Mouse (Mus musculus): Measurements from ENCODE around the gene Gm20388. TPM values are rescaled to one million over a fixed set of nuclear protein-coding genes. Genes with fewer than 3 reads are reported as not detected.

Gene Gm20388
- total RNA-seq, 2 experiments from 2014 or later: 2.4 to 2.6 TPM

DNA sequence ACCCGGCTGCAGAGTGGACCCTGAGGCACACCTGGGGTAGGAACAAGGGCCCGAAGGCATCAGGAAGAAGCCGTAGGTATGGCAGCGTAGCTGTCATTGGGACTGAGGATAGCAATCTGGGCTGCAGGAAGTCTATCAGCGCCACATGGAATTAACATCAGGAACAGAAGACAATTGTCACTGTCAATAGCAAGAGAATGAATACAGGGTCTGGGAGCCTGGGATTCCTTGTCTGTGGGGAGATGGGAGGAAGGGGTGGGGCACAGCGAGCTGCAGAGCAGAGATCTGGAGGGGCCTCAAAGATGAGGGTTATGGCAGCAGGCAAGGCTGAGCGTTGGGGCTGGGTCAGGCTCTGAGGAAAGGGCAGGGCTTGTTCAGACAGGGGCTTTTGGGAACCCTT is 903.2 kb downstream of the Gm20388 start:
- intact Hi-C loops (cut with DNase I): no loop called here
- Histone ChIP-seq H3K27ac (no peak overlapping the region), H3K4me3 (no peak overlapping the region)
- DNase-seq (ENCODE audit: extremely low spot score in 1 of 2, low spot score in 2 of 2): no peak
- TF ChIP-seq CTCF (IDR thresholded peaks at IDR 0.05): no peak

DNA sequence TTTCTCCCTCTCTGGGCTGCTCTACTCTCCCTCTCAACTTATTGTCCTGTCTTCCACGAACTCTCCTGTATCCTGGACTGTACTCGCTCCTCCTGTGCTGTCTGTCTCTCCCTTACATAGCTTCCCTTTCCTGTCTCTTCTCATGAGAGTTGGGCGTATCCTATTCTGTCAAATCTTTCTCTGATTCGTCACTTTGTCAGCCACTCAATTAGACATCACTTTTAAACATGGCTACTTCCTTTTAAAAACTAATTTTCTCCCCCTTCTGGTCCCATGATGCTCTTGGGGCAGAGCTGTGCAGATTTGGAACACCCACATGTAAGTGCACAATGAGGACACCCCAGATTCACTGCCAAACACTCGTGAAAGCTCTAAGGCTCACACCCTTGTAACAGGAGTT is 905.7 kb downstream of the Gm20388 start:
- intact Hi-C loops (cut with DNase I): no loop called here
- Histone ChIP-seq H3K27ac (no peak overlapping the region), H3K4me3 (no peak overlapping the region)
- TF ChIP-seq CTCF (IDR thresholded peaks at IDR 0.05): no peak
- no peak for DNase-seq (ENCODE audit: extremely low spot score in 1 of 2, low spot score in 2 of 2)

GRCm38 (mm10) chr8:120819906-120820305 is 909.3 kb downstream of the Gm20388 start:
- DNase-seq (ENCODE audit: extremely low spot score in 1 of 2, low spot score in 2 of 2): no peak
- no peak for TF ChIP-seq CTCF (IDR thresholded peaks at IDR 0.05)
- H3K27ac ChIP-seq: no peak overlapping the region
- intact Hi-C loops (cut with DNase I): no loop called here
- H3K4me3 ChIP-seq: no peak overlapping the region

DNA sequence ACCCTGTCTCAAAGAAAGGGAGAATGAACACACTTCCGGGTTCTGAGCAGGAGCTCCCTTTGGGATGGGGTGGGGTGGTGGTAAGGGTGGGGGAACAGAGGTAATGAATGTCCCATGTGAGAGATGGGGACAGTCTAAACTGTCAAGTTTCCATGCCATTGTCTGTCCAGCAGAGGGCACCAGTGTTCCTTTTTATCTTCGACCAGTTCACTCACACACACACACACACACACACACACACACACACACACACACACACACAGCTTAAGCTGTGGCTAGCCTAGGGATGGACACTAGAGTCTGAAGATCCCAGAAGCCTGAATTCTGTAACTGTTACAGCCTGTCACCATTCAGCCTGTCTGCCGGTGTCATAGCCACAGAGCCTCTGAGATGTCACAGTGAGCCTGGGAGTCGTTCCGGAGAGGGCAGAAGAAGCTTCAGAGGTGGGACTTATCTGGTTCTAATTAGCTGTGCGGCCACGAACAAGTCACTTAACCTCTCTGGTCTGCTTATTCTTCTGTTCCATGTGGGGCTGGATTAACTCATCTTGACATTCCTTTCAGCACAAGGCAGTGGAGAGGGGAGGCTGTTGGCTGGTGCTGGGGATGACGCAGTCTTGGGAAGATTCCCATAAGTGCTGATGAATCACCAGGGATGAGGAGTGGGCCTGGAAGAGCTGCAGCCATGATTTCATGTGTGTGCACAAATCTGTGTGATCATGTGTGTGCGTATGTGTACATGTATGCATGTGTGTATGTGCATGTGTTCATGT is 910.9 kb downstream of the Gm20388 start:
- TF ChIP-seq CTCF (IDR thresholded peaks at IDR 0.05): peak; percentile 58
- peak; percentile 43 to 48 for DNase-seq (ENCODE audit: extremely low spot score in 1 of 2, low spot score in 2 of 2)
- H3K4me3 ChIP-seq: no peak overlapping the region
- no peak overlapping the region for H3K27ac ChIP-seq
- intact Hi-C loops (cut with DNase I): loop anchor here (1.0 kb wide), 1 partner anchor 271 kb away; no protein-coding TSS in a partner anchor

- Histone ChIP-seq H3K27ac (no peak overlapping the region), H3K4me3 (no peak overlapping the region)
- intact Hi-C loops (cut with DNase I): no loop called here
- no peak for DNase-seq (ENCODE audit: extremely low spot score in 1 of 2, low spot score in 2 of 2)
- TF ChIP-seq CTCF (IDR thresholded peaks at IDR 0.05): no peak
Observed at GRCm38 (mm10) chr8:120823331-120823730, 912.7 kb downstream of the Gm20388 start.

GRCm38 (mm10) chr8:120823887-120824286 is 913.2 kb downstream of the Gm20388 start:
- H3K4me3 ChIP-seq: no peak overlapping the region
- no peak for DNase-seq (ENCODE audit: extremely low spot score in 1 of 2, low spot score in 2 of 2)
- intact Hi-C loops (cut with DNase I): no loop called here
- no peak overlapping the region for H3K27ac ChIP-seq
- no peak; the same call in none of the 2 replicates for TF ChIP-seq CTCF (IDR thresholded peaks at IDR 0.05)

DNA sequence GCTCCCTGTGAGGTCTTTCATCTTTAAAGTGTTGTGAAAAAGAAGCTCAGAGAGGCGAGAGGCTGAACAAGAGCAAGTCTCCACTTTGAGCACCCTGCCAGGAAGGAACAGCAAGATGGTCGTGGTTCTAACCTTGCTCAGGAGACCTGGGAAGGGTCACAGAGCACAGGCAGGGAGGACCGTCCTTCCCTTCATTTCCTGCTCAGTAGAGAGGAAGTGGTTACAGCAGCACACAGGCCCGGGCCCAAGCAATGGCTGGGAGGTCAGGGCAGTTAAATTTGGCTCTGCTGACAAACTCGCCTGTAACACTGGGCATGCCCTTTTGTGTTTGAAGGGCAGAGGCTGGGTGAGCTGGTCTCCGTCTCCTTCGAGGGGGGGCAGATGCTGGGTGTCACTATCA is 914.0 kb downstream of the Gm20388 start:
- Histone ChIP-seq H3K27ac (no peak overlapping the region), H3K4me3 (no peak overlapping the region)
- no peak for TF ChIP-seq CTCF (IDR thresholded peaks at IDR 0.05)
- intact Hi-C loops (cut with DNase I): no loop called here
- DNase-seq (ENCODE audit: extremely low spot score in 1 of 2, low spot score in 2 of 2): no peak

DNA sequence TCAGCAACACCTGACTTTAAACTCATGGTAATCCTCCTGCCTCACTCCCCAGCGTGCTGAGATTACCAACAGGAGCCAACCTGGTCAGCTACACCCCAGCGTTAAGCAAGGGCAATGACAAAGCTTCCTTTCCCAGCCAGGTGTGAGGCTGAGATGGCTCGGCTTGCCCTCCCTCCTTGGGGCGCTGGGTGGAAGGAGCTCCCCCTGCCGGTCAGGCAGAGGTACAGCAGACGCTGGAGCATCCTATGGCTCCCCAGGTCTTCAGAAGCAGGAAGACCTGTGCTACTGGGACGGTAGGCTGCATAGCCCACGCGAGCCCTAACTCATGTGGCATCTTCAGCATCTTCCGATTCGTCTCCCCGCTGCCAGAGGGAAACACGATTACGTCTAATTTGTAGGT is 917.6 kb downstream of the Gm20388 start:
- intact Hi-C loops (cut with DNase I): no loop called here
- peak; percentile 86 for TF ChIP-seq CTCF (IDR thresholded peaks at IDR 0.05)
- Histone ChIP-seq H3K27ac (no peak overlapping the region), H3K4me3 (no peak overlapping the region)
- DNase-seq (ENCODE audit: extremely low spot score in 1 of 2, low spot score in 2 of 2): peak in 1 of 2 experiments; percentile 30

DNA sequence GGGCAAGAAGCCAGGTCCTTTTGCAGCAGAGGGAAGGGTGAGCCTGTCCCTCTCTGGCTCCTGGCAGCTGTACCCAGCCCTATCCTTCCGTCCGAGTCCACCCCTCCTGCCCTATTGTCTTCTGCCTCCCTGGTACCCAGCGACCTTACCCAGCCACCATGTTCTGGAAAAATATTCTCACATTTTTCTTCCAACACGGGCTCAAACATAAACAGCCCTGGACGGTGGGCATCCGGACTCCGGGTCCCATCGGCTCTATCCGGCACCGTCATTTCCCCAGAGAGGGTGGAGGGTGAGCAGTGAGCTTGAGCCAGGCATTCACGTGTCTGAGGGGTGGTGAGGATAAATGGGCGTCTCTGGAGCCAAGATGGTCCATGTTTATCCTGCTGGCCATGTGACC is 920.0 kb downstream of the Gm20388 start:
- intact Hi-C loops (cut with DNase I): no loop called here
- no peak for DNase-seq (ENCODE audit: extremely low spot score in 1 of 2, low spot score in 2 of 2)
- Histone ChIP-seq H3K27ac (no peak overlapping the region), H3K4me3 (no peak overlapping the region)
- no peak for TF ChIP-seq CTCF (IDR thresholded peaks at IDR 0.05)

GRCm38 (mm10) chr8:120832022-120832421 is 921.4 kb downstream of the Gm20388 start:
- Histone ChIP-seq H3K4me3 (no peak overlapping the region), H3K27ac (no peak overlapping the region)
- no peak for TF ChIP-seq CTCF (IDR thresholded peaks at IDR 0.05)
- intact Hi-C loops (cut with DNase I): no loop called here
- DNase-seq (ENCODE audit: extremely low spot score in 1 of 2, low spot score in 2 of 2): no peak

- DNase-seq (ENCODE audit: extremely low spot score in 1 of 2, low spot score in 2 of 2): no peak
- no peak overlapping the region for H3K4me3 ChIP-seq
- intact Hi-C loops (cut with DNase I): no loop called here
- no peak for TF ChIP-seq CTCF (IDR thresholded peaks at IDR 0.05)
- no peak overlapping the region for H3K27ac ChIP-seq
Observed at GRCm38 (mm10) chr8:120833196-120833595, 922.6 kb downstream of the Gm20388 start.

DNA sequence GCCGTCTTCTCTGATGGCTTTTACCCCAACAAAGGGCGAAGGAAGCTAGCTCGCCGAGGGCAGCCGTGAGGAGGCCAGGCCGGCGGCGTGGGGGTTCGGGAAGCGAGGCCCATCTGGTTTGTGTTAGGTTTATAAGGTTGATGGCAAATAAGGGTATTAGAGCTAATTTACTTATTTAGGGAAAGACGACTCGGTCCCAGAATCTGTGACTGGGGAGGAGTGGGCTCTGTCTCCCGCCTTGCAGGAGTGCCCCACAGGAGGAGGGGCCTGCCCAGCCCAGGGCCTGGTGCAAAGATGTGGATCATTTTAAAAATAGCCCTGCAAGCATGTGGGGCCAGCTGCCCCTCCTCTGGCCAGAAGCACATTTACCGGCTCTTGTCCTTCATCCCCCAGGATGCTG is 928.4 kb downstream of the Gm20388 start:
- no peak overlapping the region for H3K4me3 ChIP-seq
- TF ChIP-seq CTCF (IDR thresholded peaks at IDR 0.05): no peak
- no peak overlapping the region for H3K27ac ChIP-seq
- DNase-seq (ENCODE audit: extremely low spot score in 1 of 2, low spot score in 2 of 2): no peak
- intact Hi-C loops (cut with DNase I): no loop called here

- no peak overlapping the region for H3K4me3 ChIP-seq
- DNase-seq (ENCODE audit: extremely low spot score in 1 of 2, low spot score in 2 of 2): no peak
- TF ChIP-seq CTCF (IDR thresholded peaks at IDR 0.05): no peak
- intact Hi-C loops (cut with DNase I): no loop called here
- H3K27ac ChIP-seq: no peak overlapping the region
Observed at GRCm38 (mm10) chr8:120843084-120843483, 932.4 kb downstream of the Gm20388 start.
